Mouse (Mus musculus) midbrain, embryonic 11.5 days (tissue): ENCODE measurements at regions not wholly inside any gene's neighbourhood (a gene's known extent, or its start where the extent isn't known, plus 50 kb on each side); places are given as distances from the start of the nearest gene placed in this dataset.
"Not testable (repeated sequence)": the region's sequence is repeated elsewhere in the genome, so short reads cannot be mapped to it uniquely, and the experiment has no call there.

Source experiments
- ATAC-seq: fragments of 200-750 bp; cut with Nextera tagmentation; 2 replicates; pipeline ENCODE4 v1.8.0; 2017; ENCODE audit warnings: moderate TSS enrichment, moderate library complexity; ENCODE audit not compliant: low FRiP score
- DNase-seq: peaks from one replicate; pipeline ENCODE4 v3.0.0; 2015; ENCODE audit warnings: low spot score; ENCODE audit errors: missing footprints
- H3K27ac ChIP-seq: fragments of 300-500 bp; sonication (generic); 2 replicates; pipeline ENCODE4 v1.5.1; 2014; ENCODE audit warnings: low read depth, low read length
- H3K27me3 ChIP-seq: fragments of 300-500 bp; sonication (generic); 2 replicates; pipeline ENCODE4 v1.6.1; 2014; ENCODE audit warnings: mild to moderate bottlenecking, low read length, moderate library complexity, mixed read lengths; ENCODE audit not compliant: control insufficient read depth, insufficient read depth
- H3K36me3 ChIP-seq: fragments of 300-500 bp; sonication (generic); 2 replicates; pipeline ENCODE4 v1.6.1; 2014; ENCODE audit warnings: mild to moderate bottlenecking, low read length, moderate library complexity, mixed read lengths; ENCODE audit not compliant: control insufficient read depth, insufficient read depth
- H3K4me1 ChIP-seq: fragments of 300-500 bp; sonication (generic); 2 replicates; pipeline ENCODE4 v1.6.1; 2014; ENCODE audit warnings: low read length; ENCODE audit not compliant: control insufficient read depth, insufficient read depth
- H3K4me2 ChIP-seq: fragments of 300-500 bp; sonication (generic); 2 replicates; pipeline ENCODE4 v1.6.1; 2014; ENCODE audit warnings: mild to moderate bottlenecking, moderate library complexity
- H3K4me3 ChIP-seq: fragments of 300-500 bp; sonication (generic); 2 replicates; pipeline ENCODE4 v1.5.1; 2014; ENCODE audit warnings: low read depth, low read length
- H3K9ac ChIP-seq: fragments of 300-500 bp; sonication (generic); 2 replicates; pipeline ENCODE4 v1.6.1; 2014; ENCODE audit warnings: low read length
- H3K9me3 ChIP-seq: fragments of 300-500 bp; sonication (generic); 2 replicates; pipeline ENCODE4 v1.6.1; 2016; ENCODE audit warnings: low read length; ENCODE audit not compliant: control insufficient read depth
- WGBS: fragments of 180-500 bp; shearing (Covaris S2); extraction: QIAGEN DNeasy Blood & Tissue Kit; methylation state at CpG from one replicate; pipeline ENCODE4 v1.1.7; 2014; 5-methylcytosine and 5-hydroxymethylcytosine counted together

GRCm38 (mm10) chr9:88242530-88242929 lies 84.5 kb upstream of the Nt5e start:
- ATAC-seq = no peak
- Histone ChIP-seq H3K4me2 (no peak overlapping the region), H3K27ac (no peak overlapping the region), H3K27me3 (no peaks in the 10 kb centered on the region), H3K9me3 (no peaks in the 10 kb centered on the region), H3K4me3 (no peak overlapping the region), H3K4me1 (no peaks in the 10 kb centered on the region; the same call in 1 of the 2 replicates), H3K9ac (no peak overlapping the region), H3K36me3 (no peaks in the 10 kb centered on the region)
- WGBS = 87% methylated on average over 7 of the region's 7 CpGs
- no peak for DNase-seq

GRCm38 (mm10) chr9:88244492-88244891 lies 82.5 kb upstream of the Nt5e start:
- Histone ChIP-seq H3K36me3 (no peaks in the 10 kb centered on the region), H3K4me1 (no peaks in the 10 kb centered on the region; the same call in 1 of the 2 replicates), H3K4me3 (no peak overlapping the region), H3K9ac (no peak overlapping the region), H3K4me2 (no peak overlapping the region), H3K27me3 (no peaks in the 10 kb centered on the region), H3K27ac (no peak overlapping the region), H3K9me3 (no peaks in the 10 kb centered on the region)
- WGBS = 68% methylated on average over 3 of the region's 3 CpGs
- no peak for DNase-seq
- ATAC-seq = no peak

- ATAC-seq (no peak), DNase-seq (peak; percentile 51)
- no peaks in the 10 kb centered on the region for H3K9me3 ChIP-seq
- H3K27me3 ChIP-seq = no peaks in the 10 kb centered on the region
- no peak overlapping the region for H3K4me3 ChIP-seq
- H3K27ac ChIP-seq = no peak overlapping the region
- H3K36me3 ChIP-seq = no peaks in the 10 kb centered on the region
- no peak overlapping the region for H3K9ac ChIP-seq
- H3K4me2 ChIP-seq = no peak overlapping the region
- 76% methylated on average over 7 of the region's 7 CpGs for WGBS
- H3K4me1 ChIP-seq = no peaks in the 10 kb centered on the region
Observed at GRCm38 (mm10) chr9:88255948-88256347, 71.0 kb upstream of the Nt5e start.

- Histone ChIP-seq H3K4me2 (no peak overlapping the region), H3K27ac (no peak overlapping the region), H3K9me3 (no peaks in the 10 kb centered on the region), H3K36me3 (no peaks in the 10 kb centered on the region), H3K4me3 (no peak overlapping the region), H3K4me1 (no peaks in the 10 kb centered on the region), H3K27me3 (no peaks in the 10 kb centered on the region), H3K9ac (no peak overlapping the region)
- WGBS = 83% methylated on average over 4 of the region's 4 CpGs
- DNase-seq (no peak), ATAC-seq (no peak)
Observed at GRCm38 (mm10) chr9:88259627-88260026, 67.4 kb upstream of the Nt5e start.

- H3K36me3 ChIP-seq = no peaks in the 10 kb centered on the region
- DNase-seq (no peak), ATAC-seq (no peak)
- H3K4me1 ChIP-seq = no peaks in the 10 kb centered on the region
- H3K9me3 ChIP-seq = no peaks in the 10 kb centered on the region
- H3K4me3 ChIP-seq = no peak overlapping the region
- H3K4me2 ChIP-seq = no peak overlapping the region
- WGBS = 75% methylated on average over 2 of the region's 2 CpGs
- no peaks in the 10 kb centered on the region for H3K27me3 ChIP-seq
- no peak overlapping the region for H3K9ac ChIP-seq
- H3K27ac ChIP-seq = no peak overlapping the region
Observed at GRCm38 (mm10) chr9:88260072-88260635, 66.8 kb upstream of the Nt5e start.

GRCm38 (mm10) chr9:88262461-88262860 lies 64.5 kb upstream of the Nt5e start:
- DNase-seq (no peak), ATAC-seq (no peak)
- WGBS = 76% methylated on average over 3 of the region's 3 CpGs
- Histone ChIP-seq H3K4me2 (no peak overlapping the region), H3K9ac (no peak overlapping the region), H3K27me3 (no peaks in the 10 kb centered on the region), H3K4me1 (no peaks in the 10 kb centered on the region), H3K4me3 (no peak overlapping the region), H3K36me3 (no peaks in the 10 kb centered on the region), H3K9me3 (no peaks in the 10 kb centered on the region), H3K27ac (no peak overlapping the region)

GRCm38 (mm10) chr9:88266346-88266745 lies 60.7 kb upstream of the Nt5e start:
- not testable (repeated sequence) for H3K9me3 ChIP-seq, H3K4me1 ChIP-seq, ATAC-seq, H3K36me3 ChIP-seq, H3K27ac ChIP-seq, H3K9ac ChIP-seq, H3K4me3 ChIP-seq, H3K27me3 ChIP-seq, DNase-seq, H3K4me2 ChIP-seq
- WGBS = 80% methylated on average over 1 of the region's 1 CpGs

GRCm38 (mm10) chr9:88268811-88269210 lies 58.2 kb upstream of the Nt5e start:
- WGBS = 82% methylated on average over 2 of the region's 2 CpGs
- ATAC-seq = no peak
- H3K4me3 ChIP-seq = no peak overlapping the region
- no peak overlapping the region for H3K4me2 ChIP-seq
- no peaks in the 10 kb centered on the region for H3K9me3 ChIP-seq
- H3K36me3 ChIP-seq = no peaks in the 10 kb centered on the region
- H3K4me1 ChIP-seq = no peaks in the 10 kb centered on the region
- H3K9ac ChIP-seq = no peak overlapping the region
- no peaks in the 10 kb centered on the region for H3K27me3 ChIP-seq
- no peak for DNase-seq
- H3K27ac ChIP-seq = no peak overlapping the region

GRCm38 (mm10) chr9:88269216-88269615 lies 57.8 kb upstream of the Nt5e start:
- H3K9me3 ChIP-seq = no peaks in the 10 kb centered on the region
- H3K27me3 ChIP-seq = no peaks in the 10 kb centered on the region
- H3K27ac ChIP-seq = no peak overlapping the region
- no peaks in the 10 kb centered on the region for H3K36me3 ChIP-seq
- ATAC-seq (no peak), DNase-seq (no peak)
- no peaks in the 10 kb centered on the region for H3K4me1 ChIP-seq
- H3K4me3 ChIP-seq = no peak overlapping the region
- H3K9ac ChIP-seq = no peak overlapping the region
- H3K4me2 ChIP-seq = no peak overlapping the region
- 94% methylated on average over 5 of the region's 5 CpGs for WGBS
